Mouse (Mus musculus) CH12F3 (cell line): Measurements from ENCODE around the gene Pex7.

Source experiments
- in situ Hi-C: fragments of 300-500 bp; cut with MboI; formaldehyde crosslinking; loops from 2 replicates; pipeline ENCODE4 v1.14.3; 2020; ENCODE audit warnings: low sequenced_read_pairs

Gene Pex7

DNA sequence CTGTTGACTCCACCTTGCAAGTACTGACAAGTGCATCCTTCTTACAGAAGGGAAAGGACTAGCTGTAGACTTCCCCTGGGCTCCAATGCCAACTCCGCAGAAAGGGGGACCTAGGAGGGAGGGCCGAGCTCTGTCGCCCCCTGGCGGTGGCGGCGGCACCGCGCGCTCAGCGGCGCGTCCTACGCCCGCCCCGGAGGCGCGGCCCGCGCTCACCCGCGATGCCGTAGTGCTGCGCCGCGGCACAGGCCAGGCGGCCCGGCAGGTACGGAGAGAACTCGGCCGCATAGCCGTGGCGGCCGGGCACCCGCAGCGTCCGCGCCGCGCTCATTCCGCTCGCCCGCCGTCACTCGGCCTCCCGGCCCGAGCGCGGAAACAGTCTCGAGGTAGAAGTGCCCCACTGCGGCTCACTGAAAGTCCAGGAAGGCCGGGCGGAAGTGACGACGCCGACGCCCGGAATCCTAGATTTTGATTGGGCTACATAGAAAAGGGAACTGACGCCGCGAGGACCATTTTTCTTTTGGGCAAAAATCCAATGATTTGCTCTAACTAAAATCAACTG lies at the start of gene Pex7:
Gene Pex7, minus strand, starts transcription at position 444 of the 559 bp plus-strand sequence.
- in situ Hi-C loops, result no loop called here

DNA sequence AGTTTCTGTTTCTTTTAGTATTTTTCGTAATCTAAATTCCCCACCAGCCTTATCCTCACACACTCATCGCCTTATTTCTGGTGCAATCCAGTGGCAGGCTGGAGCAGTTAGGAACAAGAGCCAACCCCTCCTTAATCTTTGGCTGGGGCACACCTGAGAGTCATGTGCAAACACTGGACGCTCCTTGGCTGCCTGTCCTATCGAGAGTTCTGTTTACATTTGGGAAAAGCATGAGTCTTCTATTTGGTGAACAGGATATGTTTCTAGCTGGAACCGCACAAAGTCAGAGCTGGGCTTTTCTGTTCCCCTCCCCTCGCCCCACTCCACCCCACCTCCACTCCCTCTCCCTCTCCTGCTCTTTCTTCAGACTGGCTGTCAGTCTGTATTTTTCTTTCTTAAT lies 49.3 kb upstream of the Pex7 start:
- in situ Hi-C loops, result no loop called here

DNA sequence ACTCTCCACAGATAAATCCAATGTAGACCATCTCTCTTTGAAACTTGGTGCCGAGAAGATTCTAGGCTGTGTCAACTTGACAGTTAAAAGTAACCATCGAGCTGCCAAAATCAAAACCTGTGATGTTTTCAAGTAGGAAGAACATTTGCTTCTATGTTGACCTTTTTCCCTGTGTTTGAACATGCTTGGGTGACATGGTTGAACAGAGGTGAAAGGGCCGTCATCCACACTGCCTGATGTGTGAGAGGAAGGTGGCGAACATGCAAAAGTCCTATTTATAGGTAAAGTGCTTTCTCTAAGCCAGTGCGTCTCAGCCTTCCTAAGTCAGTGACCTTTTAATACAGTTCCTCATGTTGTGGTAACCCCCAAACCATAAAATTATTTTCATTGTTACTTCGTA lies 48.3 kb upstream of the Pex7 start:
- in situ Hi-C loops, result no loop called here

DNA sequence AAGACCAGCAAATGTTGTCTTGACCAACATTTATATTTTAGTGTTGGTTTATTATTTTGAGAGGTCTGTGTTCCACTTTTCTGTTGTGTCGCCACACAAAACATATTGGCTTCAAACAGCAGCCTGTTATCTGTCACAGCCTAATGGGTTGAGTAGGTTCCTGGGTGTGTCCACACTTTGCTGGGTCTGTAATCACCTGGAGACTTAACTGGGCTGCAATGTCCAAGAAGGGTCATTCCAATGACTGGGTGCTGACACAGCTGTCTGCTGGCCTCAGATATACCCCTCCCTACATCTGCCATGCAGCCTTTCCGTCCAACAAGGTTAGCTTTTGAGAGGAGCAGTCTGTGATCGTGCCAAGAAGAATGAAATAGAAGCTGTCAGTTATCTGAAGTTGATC lies 47.1 kb upstream of the Pex7 start:
- in situ Hi-C loops, result no loop called here

DNA sequence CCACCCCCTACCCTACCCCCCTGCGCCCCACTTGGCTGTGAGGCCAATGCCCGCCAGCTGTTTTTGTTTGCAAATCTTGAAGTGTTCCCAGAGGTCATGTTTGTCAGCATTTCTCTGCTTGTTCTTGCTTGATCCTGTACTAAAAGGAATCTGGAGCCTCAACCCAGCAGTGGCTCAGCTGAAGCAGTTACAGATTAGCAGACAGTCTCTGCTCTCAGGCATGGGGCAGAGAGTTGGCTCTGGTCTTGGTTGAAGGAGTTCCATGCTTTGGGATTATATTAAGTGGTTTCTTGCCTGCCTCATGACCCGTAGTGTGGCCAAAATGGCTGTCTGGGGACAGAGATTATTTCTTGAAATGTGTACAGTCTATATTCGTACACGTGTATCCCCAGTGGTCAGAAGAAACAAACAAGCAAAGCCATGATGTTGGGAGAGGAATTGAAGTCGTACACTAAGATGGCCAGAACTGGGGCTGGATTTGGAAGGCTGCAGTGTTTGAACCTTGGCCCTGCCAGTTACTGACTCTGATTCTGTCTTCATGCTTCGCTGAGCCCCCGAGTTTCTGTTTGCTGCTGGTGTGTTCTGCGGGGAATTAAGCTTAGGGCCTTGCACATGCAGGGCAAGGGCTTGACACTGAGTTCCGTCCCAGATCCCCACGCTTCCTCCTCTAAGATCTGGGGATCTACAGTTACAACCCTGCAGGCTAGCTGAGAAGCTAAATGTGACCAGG lies 45.7 kb upstream of the Pex7 start:
- in situ Hi-C loops, result no loop called here

DNA sequence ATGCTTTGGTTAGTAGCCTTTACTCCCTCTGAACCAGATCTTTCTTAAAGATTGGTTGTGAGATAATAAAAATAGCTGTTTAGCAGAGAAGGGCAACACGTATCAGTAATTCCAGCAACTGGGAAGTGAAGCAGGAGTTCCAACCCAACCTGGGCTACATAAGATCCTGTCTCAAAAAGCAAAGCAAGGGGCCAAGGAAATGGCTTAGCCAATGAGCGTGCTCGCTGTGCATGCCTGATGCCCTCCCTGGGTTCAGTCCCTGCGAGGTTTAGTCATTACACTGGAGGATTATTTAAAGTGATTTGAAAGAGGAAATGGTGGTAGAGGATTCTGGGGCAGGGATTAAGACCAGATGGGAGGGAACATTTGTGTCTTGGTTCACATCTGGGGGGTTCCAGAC lies 41.6 kb upstream of the Pex7 start:
- in situ Hi-C loops, result no loop called here

DNA sequence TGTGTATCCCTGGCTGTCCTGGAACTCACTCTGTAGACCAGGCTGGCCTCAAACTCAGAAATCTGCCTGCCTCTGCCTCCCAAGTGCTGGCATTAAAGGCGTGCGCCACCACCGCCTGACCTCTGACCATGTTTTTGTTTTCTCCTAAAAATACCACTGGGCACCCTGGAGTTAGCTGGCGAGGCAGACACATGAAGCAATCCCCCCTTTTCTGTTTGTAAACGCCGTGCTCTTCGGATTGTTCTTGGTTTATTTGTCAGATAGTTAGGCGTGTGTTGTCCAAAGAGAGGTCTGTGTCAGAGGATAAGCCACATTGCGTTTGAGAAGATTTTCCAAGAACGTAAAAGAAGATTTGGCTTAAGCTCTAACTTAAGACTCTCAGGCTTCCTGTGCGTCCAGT lies 40.9 kb upstream of the Pex7 start:
- in situ Hi-C loops, result no loop called here

DNA sequence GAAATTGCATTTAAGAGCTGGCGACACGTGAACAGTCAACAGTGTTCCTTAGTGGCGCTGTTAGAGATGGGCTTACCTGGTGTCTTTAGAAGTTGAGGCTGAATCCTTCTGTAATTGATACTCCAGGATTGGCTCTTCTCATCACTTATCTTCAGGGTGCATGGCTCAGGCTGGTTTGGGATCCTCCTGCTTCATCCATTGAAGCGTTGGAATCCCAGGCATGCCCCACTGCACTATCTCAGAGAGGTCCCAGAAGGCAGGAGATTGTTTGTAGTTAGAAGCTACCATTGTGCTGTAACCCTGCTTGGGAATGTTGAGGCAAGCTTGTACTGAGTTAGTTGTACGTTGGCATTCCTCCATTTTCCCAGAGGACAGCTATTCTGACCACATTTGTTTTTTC lies 40.4 kb upstream of the Pex7 start:
- in situ Hi-C loops, result no loop called here

DNA sequence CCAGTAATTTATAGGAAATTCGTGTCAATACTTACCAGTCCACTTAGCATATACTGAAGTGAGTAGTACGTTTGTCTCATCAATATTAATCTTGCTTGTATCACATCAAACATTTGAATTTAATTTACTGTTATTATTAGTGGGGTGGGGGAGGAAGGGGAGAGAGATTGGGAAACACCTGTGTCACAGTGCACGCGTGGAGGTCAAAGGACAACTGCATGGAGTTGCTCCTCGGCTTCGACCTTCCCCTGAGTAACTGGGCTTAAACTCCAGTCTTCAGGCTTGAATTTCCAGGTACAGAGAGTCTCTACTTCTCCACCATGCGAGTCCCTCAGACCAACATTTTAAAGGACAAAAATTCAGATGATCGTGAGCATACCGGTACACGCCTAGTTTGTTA lies 40.0 kb upstream of the Pex7 start:
- in situ Hi-C loops, result no loop called here

DNA sequence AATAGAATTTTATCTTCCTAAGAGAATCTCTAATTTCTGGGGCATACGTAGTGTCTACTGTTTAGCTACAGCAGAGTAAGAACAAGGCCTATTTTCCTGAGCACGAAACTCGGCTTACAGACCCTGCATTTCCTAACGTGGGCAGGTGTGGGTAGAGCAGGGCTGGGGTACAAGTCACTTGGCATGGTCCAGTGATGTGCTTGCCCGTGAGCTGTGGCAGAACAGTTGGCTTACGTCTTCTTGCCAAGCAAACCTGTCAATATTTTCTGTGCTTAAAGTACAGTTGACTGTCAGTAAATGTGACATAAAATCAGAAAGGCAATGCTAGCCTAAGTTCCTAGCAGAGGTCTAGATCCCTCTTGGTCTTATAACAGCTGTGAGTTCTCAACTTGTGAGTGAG lies 39.2 kb upstream of the Pex7 start:
- in situ Hi-C loops, result no loop called here

DNA sequence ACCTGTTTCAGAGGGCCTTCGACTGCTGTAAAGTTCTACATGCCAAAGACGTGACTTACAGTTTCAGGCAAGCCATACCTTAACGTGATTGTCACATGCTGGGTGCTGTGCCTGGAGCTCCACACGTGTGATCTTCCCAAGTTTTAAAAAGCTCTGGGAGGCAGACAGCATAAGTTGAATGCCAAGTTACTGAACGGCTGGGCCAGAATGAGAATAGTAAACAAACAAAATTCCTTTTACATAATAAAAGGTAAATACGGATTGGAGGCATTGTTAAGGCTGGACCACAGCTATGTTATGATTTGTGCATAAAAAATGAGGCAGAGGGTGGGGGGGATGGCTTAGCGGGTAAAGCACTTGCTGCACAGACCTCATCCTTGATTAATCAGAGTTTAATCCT lies 38.2 kb upstream of the Pex7 start:
- in situ Hi-C loops, result no loop called here

DNA sequence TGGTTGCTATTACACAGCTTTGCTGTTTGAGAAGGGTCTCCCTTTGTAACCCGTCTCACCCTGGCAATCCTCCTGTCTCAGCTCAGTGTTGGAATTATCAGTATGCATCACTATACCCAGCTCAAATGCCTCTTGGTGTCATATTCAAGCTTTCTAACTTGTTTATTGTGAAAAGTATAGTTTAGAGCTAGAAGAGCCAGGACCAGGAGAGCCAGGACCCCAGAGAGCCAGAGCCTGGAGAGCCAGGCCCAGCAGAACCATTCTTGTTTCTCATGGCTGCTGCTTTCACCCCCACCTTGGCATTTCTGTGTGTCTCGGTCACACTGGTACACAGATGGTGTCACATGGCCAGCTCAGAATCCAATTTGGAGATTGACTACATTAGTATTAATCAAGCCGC lies 35.1 kb upstream of the Pex7 start:
- in situ Hi-C loops, result no loop called here

DNA sequence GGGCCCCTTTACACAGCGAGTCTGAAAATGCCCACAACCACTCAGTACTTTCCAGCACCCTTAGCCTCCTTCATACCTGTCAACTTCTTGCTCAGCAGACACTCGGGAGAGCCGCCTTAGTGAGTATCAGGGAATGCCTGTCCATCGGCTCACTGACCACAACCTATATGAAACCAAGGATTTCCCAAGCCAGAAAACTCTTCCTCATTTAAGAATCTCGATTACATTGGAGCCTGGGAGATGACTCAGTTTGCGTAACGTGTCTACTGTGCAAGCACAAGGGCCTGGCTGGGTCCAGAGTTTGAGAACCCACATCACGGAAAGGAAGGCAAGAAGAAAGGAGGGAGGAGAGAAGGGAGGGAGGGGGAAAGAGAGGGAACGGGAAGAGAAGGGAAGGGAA lies 34.4 kb upstream of the Pex7 start:
- in situ Hi-C loops, result no loop called here

DNA sequence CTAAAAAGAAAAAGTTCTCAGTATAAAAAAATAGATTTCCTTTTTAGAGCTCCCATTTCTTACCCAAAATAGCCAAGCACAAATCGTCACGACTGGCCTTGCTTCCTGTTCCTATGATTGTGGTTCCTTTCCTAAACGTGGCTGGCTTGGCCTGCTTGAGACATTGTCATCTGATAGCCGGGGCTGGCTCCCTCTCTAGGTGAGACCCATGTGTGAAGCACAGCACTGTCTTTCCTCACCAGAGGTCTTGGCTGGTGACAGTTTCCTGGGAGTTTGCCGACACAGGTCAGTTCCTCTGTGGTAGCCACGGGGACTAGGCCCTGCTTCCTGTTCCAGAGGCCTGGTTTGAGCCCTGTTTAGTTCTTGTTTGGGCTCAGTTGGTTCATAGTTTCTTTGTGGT lies 33.6 kb upstream of the Pex7 start:
- in situ Hi-C loops, result no loop called here

DNA sequence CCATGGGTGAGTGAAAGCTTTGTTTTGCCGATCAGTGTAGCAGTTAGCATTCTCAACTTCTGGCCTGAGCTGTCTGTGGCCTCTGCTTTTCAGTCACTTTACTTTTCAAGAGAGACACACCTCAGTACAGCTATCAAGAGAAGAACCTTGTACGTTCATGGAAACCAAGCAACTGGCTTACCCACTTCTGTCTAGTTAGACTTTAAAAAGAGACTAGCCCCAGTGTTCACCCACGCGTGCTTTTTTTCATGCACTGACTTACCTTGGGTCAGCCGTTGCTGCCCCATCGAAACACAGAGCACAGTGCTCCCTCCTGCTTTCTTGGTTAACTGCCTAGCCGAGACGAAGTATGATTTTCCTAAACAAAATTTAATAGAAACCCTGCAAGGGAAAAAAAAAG lies 33.1 kb upstream of the Pex7 start:
- in situ Hi-C loops, result no loop called here

DNA sequence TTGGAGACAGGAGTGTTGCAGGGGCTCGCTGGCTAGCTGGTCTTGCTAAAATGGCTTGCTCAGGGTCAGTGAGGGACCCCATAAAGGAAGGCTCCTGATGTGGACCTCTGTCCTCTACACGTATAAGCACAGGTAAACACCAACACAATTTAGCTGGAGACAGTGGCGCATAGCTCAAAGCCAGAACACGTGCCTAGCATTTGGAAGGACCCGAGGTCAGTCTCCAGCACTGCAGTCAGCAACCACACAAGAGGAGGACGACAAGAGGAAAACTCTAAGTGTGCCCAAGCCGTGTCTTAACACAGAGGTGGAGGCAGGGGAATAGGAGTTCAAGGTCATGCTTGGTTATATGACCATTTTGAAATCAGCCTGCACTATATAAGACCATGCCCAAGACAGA lies 32.6 kb upstream of the Pex7 start:
- in situ Hi-C loops, result no loop called here

DNA sequence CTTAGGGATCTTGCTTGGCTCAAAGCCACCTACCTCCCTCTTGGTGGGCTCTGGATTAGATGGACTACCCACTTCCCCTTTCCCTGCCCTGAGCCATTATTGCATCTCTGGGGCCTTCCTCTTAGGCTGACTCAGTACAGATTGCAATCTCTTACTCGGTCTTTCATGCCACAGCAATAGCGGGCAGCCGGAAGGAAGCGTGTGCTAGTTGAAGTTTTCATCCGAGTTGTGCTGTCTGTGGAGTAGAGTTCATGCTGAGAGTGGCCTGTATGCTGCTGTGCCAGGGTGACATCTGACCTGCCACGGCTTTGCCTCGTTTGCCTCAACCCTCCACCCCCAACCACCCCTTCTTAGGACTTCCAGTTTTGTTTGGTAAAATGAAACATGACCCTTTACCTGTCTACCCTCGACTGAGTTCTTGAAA lies 31.8 kb upstream of the Pex7 start:
- in situ Hi-C loops, result no loop called here

DNA sequence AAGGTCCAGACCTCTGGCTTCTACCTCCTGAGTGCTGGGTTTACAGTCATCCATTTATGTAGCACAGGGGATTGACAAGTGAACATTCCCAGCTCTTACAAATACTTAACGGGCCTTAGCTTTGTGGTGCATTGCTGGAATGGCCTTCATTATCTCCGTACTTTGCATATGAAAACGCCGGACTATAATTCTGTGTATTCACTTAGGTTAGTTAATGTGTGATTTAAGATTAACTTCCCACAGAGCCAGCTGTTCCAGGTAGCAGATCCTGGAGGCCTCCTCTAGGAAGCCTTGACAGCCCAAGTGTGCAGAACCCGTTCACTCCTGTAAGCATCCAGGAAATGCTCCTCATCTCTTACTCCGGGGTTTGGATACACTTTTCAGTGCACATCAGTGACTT lies 31.2 kb upstream of the Pex7 start:
- in situ Hi-C loops, result no loop called here

DNA sequence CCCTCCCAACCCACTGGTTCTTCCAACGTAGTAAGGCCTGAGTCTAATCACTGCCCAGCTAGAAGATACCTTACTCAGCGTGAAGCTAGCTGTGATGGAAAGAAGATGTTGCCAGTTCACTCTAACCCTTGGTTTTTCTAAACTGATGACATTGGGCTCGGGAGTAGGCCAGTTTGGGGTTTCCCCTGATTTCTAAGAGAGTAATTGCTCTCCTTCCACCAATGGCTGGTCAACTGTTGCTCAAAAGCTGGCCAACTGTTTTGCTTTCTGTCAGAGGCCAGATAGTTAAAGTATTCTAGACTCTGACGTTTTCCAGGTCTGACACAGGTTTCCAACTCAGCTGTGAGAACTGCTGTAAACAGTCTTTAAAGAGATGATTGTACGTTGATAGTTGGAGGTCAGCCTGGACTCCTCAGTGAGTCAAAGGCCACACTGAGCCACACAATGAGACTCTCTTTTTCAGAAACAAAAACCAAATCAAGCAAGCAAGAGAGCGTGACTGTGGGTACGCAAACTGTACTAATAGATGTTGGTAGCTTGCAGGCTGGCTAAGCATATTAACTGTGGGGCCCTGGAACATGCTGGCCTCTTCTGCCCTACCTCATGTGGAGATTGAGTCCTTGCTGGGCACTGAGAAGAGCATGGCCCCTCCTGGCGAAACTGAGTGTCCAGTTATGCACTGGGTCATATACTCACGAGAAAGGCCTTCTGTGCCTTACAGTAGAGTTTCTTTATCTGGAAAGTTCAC lies 29.6 kb upstream of the Pex7 start:
- in situ Hi-C loops, result no loop called here

DNA sequence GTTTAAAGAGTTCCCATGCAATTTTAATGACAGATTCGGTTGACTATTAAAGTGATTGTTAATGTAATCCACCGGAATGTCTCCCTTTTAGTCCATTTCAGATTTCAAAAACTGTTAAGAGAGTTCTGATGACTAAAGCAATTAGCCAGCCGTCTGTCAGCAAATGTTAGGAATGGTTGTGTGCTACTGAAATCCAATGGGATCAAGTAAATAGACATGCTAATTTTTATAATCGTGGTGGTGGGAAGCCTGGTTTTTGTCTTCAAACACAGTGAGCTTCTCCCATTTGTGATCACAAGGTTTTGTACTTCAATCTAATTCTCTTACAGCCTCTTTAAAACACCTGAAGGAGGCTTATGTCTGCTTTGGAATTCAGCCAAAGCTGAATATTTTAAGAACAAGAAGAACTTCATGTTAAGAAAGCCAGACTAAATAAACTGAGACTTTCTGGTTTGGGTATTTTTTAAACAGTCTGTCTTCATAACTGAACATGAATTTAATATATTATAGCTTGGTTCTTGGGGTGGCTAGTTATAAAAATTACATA lies 28.4 kb upstream of the Pex7 start:
- in situ Hi-C loops, result no loop called here

DNA sequence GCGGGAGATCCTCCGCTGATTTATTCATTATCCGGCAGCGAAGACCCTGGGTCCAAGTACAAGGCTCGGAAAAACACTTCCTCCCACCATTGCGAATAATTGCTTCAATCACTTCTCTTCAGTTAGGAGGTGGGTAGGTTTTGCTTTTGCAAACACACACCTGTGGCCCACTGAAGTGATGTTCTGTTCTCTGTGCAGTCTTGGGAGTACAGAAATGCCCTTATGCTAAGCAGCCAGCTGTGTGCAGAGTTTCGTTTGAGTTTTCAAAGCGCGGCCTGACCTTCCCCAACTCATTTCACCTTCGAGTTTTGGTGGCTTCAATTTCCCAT lies 27.8 kb upstream of the Pex7 start:
- in situ Hi-C loops, result no loop called here
